Mouse (Mus musculus): Measurements from ENCODE around the gene Gm28035. TPM values are rescaled to one million over a fixed set of nuclear protein-coding genes. Genes with fewer than 3 reads are reported as not detected.
A peak's percentile ranks its signal among the peaks of the same experiment; 100 is the strongest.

Gene Gm28035
- polyA plus RNA-seq, 1 experiment from 2014 or later, result 0.55 TPM

DNA sequence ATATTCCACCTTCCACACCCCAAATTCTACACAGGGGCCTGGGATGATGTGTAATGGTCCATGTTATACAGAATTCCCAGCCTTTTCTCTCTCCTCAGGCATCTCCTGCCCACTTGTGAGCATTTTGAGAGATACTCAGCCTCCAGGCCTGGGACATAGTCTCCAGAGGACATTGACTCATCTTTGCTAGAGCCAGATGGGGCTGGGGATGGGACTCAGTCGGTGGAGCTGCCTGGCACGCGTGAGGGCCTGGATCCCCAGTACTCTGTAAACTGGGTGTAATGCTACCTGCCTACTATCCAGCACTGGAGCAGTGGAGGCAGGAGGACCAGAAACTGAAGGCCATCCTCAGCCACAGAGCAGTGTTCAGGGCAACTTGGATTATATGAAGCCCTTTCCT, 8.8 kb downstream of the Gm28035 start:
- Histone ChIP-seq H3K27ac (replicated peaks in 1 of 2; ENCODE audit: control insufficient read depth in 1 of 2, insufficient read depth in 1 of 2, low read depth in 2 of 2, low read length in 2 of 2) (no peak overlapping the region), H3K9ac (ENCODE audit: low read length) (no peak overlapping the region), H3K36me3 (ENCODE audit: control insufficient read depth, insufficient read depth, low read length) (peaks cover 69% of the 10 kb centered on the region), H3K4me2 (ENCODE audit: low read length) (no peak overlapping the region), H3K27me3 (ENCODE audit: control insufficient read depth, insufficient read depth, low read length) (no peaks in the 10 kb centered on the region), H3K4me3 (ENCODE audit: control insufficient read depth in 1 of 2, insufficient read depth in 1 of 2, low read depth in 1 of 2, low read length in 2 of 2) (no peak overlapping the region), H3K9me3 (ENCODE audit: control insufficient read depth, low read length) (no peaks in the 10 kb centered on the region), H3K4me1 (ENCODE audit: control insufficient read depth in 2 of 2, insufficient read depth in 2 of 2, low read length in 2 of 2) (peaks cover 7 to 14% of the 10 kb centered on the region in 2 experiments; a peak in 3 of 4 replicates)
- no peak for ATAC-seq (ENCODE audit: insufficient number of reproducible peaks, insufficient read depth, low FRiP score, low read depth)
- 93% methylated on average over 3 of the region's 3 CpGs for WGBS

DNA sequence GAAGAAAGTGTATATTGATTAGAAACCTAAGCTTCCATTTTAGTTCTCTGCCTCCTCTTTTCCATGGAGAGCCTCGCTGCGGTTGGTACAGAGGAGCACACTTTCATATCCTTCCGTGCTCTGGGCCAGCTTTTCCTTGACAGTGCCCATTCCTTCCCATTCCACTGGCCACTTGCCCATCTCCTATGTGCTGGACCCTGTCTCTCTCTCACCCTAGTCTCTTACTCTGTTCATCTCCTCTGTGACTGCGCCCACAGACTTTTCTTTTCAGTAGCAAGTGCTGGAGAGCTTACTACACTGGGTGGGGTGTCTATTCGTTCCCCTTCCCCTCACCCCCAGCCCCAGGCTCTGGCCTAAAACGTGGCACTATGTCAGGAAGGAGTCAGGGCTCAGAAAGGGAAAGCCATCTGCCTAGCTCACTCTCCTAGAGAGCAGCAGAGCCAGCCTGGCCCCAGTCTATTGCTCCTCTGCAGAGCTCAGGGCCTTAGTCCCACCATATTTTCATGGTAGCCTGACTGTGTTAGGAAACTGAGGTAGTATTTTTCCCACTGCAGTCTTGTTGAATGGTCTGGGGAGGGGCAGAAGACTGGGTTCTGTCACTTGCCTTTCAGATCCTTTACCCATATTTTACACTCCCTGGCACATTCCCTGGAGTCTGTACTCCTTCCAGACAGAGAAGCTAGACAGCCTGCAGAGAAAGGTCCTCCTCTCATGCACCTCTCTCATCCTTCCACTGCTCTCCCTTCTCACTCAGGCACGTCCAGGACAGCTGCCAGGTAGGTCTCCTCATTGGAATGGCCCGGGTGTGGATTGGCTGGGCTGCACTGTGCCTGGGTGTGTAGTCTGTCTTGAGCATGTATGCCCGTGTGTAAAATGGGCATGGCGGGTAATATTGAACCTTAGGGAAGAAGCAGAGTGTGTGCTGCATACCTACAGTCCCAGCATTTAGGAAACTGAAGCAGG, 10.1 kb downstream of the Gm28035 start:
- 88% methylated on average over 10 of the region's 10 CpGs for WGBS
- no peaks in the 10 kb centered on the region for H3K9me3 ChIP-seq (ENCODE audit: control insufficient read depth, low read length)
- ATAC-seq (ENCODE audit: insufficient number of reproducible peaks, insufficient read depth, low FRiP score, low read depth), result no peak
- H3K9ac ChIP-seq (ENCODE audit: low read length), result no peak overlapping the region
- no peak overlapping the region for H3K4me2 ChIP-seq (ENCODE audit: low read length)
- H3K27ac ChIP-seq (replicated peaks in 1 of 2; ENCODE audit: control insufficient read depth in 1 of 2, insufficient read depth in 1 of 2, low read depth in 2 of 2, low read length in 2 of 2), result peak overlapping the region in 1 of 2 experiments; percentile 62; a peak in 3 of 4 replicates
- H3K4me1 ChIP-seq (ENCODE audit: control insufficient read depth in 2 of 2, insufficient read depth in 2 of 2, low read length in 2 of 2), result peaks cover 7 to 13% of the 10 kb centered on the region in 2 experiments; a peak in 3 of 4 replicates
- H3K36me3 ChIP-seq (ENCODE audit: control insufficient read depth, insufficient read depth, low read length), result peaks cover 71% of the 10 kb centered on the region
- no peaks in the 10 kb centered on the region for H3K27me3 ChIP-seq (ENCODE audit: control insufficient read depth, insufficient read depth, low read length)
- no peak overlapping the region for H3K4me3 ChIP-seq (ENCODE audit: control insufficient read depth in 1 of 2, insufficient read depth in 1 of 2, low read depth in 1 of 2, low read length in 2 of 2)

DNA sequence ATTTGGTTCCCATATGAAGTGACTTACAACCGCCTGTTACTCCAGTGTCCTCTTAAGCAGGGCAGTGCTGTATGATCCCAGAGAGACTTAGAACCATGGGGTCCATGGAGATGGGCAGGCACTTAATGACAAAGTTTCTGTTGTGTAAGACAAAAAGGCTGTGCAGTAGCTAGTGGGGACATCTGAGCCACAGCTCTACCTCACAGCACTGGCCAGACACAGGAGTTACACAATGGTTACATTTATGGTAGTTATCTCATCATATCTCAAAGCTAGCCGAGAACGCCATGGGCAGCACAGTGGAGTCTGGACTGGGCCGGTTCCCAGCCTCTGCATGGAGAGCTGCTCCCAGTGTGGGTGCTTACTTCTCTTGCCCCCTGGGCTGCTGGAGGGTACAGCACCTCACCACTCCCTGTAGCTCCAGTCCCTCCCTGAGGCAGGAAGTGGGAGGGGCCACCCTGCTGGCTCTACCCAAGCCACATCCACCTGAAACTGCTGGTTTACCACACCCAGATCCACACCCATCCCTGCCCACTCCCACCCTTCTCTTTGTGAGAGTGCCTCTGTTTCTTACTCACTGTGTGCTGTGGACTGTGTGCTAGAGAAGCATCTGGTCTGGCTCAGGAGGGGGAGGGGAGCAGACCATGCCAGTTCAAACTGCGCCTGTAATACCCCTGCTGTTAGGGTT, 11.2 kb downstream of the Gm28035 start:
- peak overlapping the region; percentile 48 to 62; a peak in 3 of 4 replicates for H3K27ac ChIP-seq (replicated peaks in 1 of 2; ENCODE audit: control insufficient read depth in 1 of 2, insufficient read depth in 1 of 2, low read depth in 2 of 2, low read length in 2 of 2)
- 44% methylated on average over 5 of the region's 5 CpGs for WGBS
- H3K9me3 ChIP-seq (ENCODE audit: control insufficient read depth, low read length), result no peaks in the 10 kb centered on the region

DNA sequence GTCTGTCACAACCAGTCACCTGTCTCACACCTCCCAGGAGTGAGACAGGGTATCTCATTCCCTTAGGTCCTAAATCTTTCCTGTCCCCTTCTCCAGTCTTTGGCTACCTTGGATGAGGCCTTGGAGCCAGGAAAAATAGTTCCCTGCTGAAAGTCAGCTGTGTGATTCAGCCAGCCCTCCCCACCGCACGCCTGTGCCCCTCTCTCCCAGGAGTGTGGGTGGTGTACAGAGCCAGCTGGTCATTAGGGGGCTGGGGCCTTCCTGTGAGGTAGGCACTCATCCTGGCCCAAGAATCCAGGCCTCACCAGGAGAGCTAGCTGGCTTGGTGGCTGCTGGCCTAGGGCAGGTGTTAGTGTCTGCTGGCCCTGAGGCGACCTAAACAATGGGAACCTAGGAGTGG, 12.2 kb downstream of the Gm28035 start:
- Histone ChIP-seq H3K9me3 (ENCODE audit: control insufficient read depth, low read length) (no peaks in the 10 kb centered on the region), H3K27me3 (ENCODE audit: control insufficient read depth, insufficient read depth, low read length) (no peaks in the 10 kb centered on the region), H3K4me3 (ENCODE audit: control insufficient read depth in 1 of 2, insufficient read depth in 1 of 2, low read depth in 1 of 2, low read length in 2 of 2) (no peak overlapping the region), H3K27ac (replicated peaks in 1 of 2; ENCODE audit: control insufficient read depth in 1 of 2, insufficient read depth in 1 of 2, low read depth in 2 of 2, low read length in 2 of 2) (no peak overlapping the region), H3K9ac (ENCODE audit: low read length) (no peak overlapping the region; the same call in 1 of the 2 replicates), H3K4me1 (ENCODE audit: control insufficient read depth in 2 of 2, insufficient read depth in 2 of 2, low read length in 2 of 2) (peaks cover 7 to 12% of the 10 kb centered on the region in 2 experiments; a peak in 3 of 4 replicates), H3K4me2 (ENCODE audit: low read length) (no peak overlapping the region), H3K36me3 (ENCODE audit: control insufficient read depth, insufficient read depth, low read length) (peaks cover 85% of the 10 kb centered on the region)
- WGBS, result 75% methylated on average over 3 of the region's 3 CpGs
- no peak for ATAC-seq (ENCODE audit: insufficient number of reproducible peaks, insufficient read depth, low FRiP score, low read depth)

More for the DNA sequence above, 11.2 kb downstream of the Gm28035 start:
- Histone ChIP-seq H3K36me3 (ENCODE audit: control insufficient read depth, insufficient read depth, low read length) (peaks cover 75% of the 10 kb centered on the region), H3K4me3 (ENCODE audit: control insufficient read depth in 1 of 2, insufficient read depth in 1 of 2, low read depth in 1 of 2, low read length in 2 of 2) (no peak overlapping the region), H3K9ac (ENCODE audit: low read length) (no peak overlapping the region), H3K4me2 (ENCODE audit: low read length) (no peak overlapping the region), H3K4me1 (ENCODE audit: control insufficient read depth in 2 of 2, insufficient read depth in 2 of 2, low read length in 2 of 2) (peaks cover 7 to 11% of the 10 kb centered on the region in 2 experiments; a peak in 3 of 4 replicates), H3K27me3 (ENCODE audit: control insufficient read depth, insufficient read depth, low read length) (no peaks in the 10 kb centered on the region)
- ATAC-seq (ENCODE audit: insufficient number of reproducible peaks, insufficient read depth, low FRiP score, low read depth), result peak; percentile 60

DNA sequence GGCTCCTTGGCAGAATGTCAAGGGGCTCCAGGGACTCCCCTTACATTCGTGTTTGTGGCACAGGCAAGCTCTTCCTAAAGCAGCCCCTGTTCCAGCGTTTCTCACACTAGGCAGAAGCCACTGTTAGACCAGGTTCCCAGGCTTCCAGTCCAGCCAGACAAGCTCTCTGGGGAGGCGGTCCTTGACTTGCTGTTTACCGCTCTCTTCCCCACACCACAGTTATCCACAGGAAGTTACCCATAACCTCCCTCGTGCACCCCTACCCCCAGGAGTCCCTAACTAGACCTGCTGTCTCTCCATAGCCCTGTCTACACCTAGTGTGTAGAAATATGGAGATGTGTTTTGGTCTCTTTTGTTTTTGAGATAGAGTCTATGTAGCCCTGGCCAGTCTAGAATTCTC, 13.4 kb downstream of the Gm28035 start:
- H3K27ac ChIP-seq (replicated peaks in 1 of 2; ENCODE audit: control insufficient read depth in 1 of 2, insufficient read depth in 1 of 2, low read depth in 2 of 2, low read length in 2 of 2), result no peak overlapping the region
- 73% methylated on average over 5 of the region's 5 CpGs for whole genome bisulfite sequencing
- H3K4me1 ChIP-seq (ENCODE audit: control insufficient read depth in 2 of 2, insufficient read depth in 2 of 2, low read length in 2 of 2), result peaks cover 19 to 24% of the 10 kb centered on the region in 2 experiments
- no peak overlapping the region for H3K9ac ChIP-seq (ENCODE audit: low read length)
- H3K36me3 ChIP-seq (ENCODE audit: control insufficient read depth, insufficient read depth, low read length), result peaks cover 84% of the 10 kb centered on the region
- H3K9me3 ChIP-seq (ENCODE audit: control insufficient read depth, low read length), result no peaks in the 10 kb centered on the region
- H3K27me3 ChIP-seq (ENCODE audit: control insufficient read depth, insufficient read depth, low read length), result no peaks in the 10 kb centered on the region
- no peak overlapping the region for H3K4me2 ChIP-seq (ENCODE audit: low read length)
- ATAC-seq (ENCODE audit: insufficient number of reproducible peaks, insufficient read depth, low FRiP score, low read depth), result no peak
- no peak overlapping the region for H3K4me3 ChIP-seq (ENCODE audit: control insufficient read depth in 1 of 2, insufficient read depth in 1 of 2, low read depth in 1 of 2, low read length in 2 of 2)

DNA sequence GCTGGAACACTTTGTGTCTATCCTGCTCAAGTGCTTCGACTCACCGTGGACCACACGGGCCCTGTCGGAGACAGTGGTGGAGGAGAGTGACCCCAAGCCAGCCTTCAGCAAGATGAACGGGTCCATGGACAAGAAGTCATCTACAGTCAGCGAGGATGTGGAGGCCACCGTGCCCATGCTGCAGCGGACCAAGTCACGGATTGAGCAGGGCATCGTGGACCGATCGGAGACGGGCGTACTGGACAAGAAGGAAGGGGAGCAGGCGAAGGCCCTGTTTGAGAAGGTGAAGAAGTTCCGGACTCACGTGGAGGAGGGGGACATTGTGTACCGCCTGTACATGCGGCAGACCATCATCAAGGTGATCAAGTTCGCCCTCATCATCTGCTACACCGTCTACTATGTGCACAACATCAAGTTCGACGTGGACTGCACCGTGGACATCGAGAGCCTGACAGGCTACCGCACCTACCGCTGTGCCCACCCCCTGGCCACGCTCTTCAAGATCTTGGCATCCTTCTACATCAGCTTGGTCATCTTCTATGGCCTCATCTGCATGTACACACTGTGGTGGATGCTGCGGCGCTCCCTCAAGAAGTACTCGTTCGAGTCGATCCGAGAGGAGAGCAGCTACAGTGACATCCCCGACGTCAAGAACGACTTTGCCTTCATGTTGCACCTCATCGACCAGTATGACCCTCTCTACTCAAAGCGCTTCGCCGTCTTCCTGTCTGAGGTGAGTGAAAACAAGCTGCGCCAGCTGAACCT, 15.4 kb downstream of the Gm28035 start:
- ATAC-seq (ENCODE audit: insufficient number of reproducible peaks, insufficient read depth, low FRiP score, low read depth), result no peak
- H3K4me2 ChIP-seq (ENCODE audit: low read length), result no peak overlapping the region
- peaks cover 84% of the 10 kb centered on the region for H3K36me3 ChIP-seq (ENCODE audit: control insufficient read depth, insufficient read depth, low read length)
- no peaks in the 10 kb centered on the region for H3K9me3 ChIP-seq (ENCODE audit: control insufficient read depth, low read length)
- peaks cover 32 to 37% of the 10 kb centered on the region in 2 experiments for H3K4me1 ChIP-seq (ENCODE audit: control insufficient read depth in 2 of 2, insufficient read depth in 2 of 2, low read length in 2 of 2)
- no peak overlapping the region for H3K27ac ChIP-seq (replicated peaks in 1 of 2; ENCODE audit: control insufficient read depth in 1 of 2, insufficient read depth in 1 of 2, low read depth in 2 of 2, low read length in 2 of 2)
- no peaks in the 10 kb centered on the region for H3K27me3 ChIP-seq (ENCODE audit: control insufficient read depth, insufficient read depth, low read length)
- 97% methylated on average over 42 of the region's 42 CpGs for WGBS
- H3K9ac ChIP-seq (ENCODE audit: low read length), result no peak overlapping the region
- no peak overlapping the region for H3K4me3 ChIP-seq (ENCODE audit: control insufficient read depth in 1 of 2, insufficient read depth in 1 of 2, low read depth in 1 of 2, low read length in 2 of 2)

Measured in heart, embryonic 14.5 days (tissue).